Mouse (Mus musculus): ENCODE measurements around the gene Nsg1. TPM values are rescaled to one million over a fixed set of nuclear protein-coding genes. Genes with fewer than 3 reads are reported as not detected.

Gene Nsg1
- polyA plus RNA-seq, 1 experiment from 2014 or later, result 354 TPM

DNA sequence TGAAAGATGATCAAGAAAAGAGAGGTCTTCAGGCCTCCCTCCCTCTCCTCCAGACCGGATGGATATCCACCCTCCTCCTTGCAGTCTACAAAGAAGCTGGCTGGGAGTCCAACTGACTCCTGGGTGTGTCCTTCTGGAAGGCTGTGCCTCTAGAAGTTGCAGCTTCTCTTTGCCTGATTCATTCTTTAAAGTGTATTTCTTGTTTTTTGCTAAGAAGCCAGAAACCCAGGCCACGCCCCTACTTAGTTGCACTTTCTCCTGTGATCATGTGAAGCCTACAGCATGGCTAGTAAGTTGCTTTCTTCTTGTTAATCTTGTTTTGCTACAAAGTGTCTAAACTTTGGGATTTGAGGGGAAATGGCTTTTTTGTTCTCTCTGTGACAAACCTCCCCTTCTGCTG, 27.3 kb upstream of the Nsg1 start:
- Histone ChIP-seq H3K36me3 (ENCODE audit: control insufficient read depth, insufficient read depth, low read length) (no peaks in the 10 kb centered on the region), H3K4me2 (ENCODE audit: low read length) (no peak overlapping the region), H3K4me1 (ENCODE audit: control insufficient read depth, insufficient read depth, low read length) (no peaks in the 10 kb centered on the region), H3K27me3 (replicated peaks; ENCODE audit: control insufficient read depth, insufficient read depth, low read length) (no peaks in the 10 kb centered on the region), H3K9me3 (replicated peaks; ENCODE audit: control insufficient read depth, low read length) (no peaks in the 10 kb centered on the region), H3K27ac (ENCODE audit: low read depth, low read length) (no peak overlapping the region), H3K9ac (ENCODE audit: low read length) (no peak overlapping the region), H3K4me3 (ENCODE audit: low read depth, low read length) (no peak overlapping the region)
- no peak for DNase-seq (ENCODE audit: low spot score)
- WGBS, result 82% methylated on average over 2 of the region's 2 CpGs
- no peak for ATAC-seq

DNA sequence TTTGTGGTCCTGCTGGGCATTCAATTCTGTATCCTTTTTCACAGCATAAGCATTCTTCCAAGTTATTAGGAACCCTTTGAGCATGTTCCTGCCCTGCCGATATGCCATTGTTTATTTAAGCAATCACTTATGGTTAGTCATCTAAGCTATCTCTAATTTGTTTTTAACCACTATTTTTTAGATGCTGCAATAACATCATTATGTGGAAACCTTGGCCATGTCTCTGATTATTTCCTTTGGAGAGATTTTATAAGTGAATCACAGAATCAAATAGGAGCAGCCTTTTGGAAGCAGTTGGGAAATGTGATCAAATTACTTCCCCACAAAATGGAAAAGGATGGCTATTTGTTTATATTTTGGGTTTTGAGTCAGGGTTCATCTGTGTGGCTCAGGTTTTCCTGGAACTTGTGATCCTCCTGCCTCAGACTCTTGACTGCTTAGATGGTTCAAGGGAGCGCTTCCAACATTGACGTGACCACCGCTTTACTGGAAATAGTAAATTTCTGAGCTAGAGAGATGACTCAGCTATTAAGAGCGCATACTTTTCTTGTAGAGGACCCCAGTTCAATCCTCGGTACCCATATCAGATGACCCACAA, 25.1 kb upstream of the Nsg1 start:
- Histone ChIP-seq H3K4me3 (ENCODE audit: low read depth, low read length) (no peak overlapping the region), H3K36me3 (ENCODE audit: control insufficient read depth, insufficient read depth, low read length) (no peaks in the 10 kb centered on the region), H3K9ac (ENCODE audit: low read length) (no peak overlapping the region), H3K9me3 (replicated peaks; ENCODE audit: control insufficient read depth, low read length) (no peaks in the 10 kb centered on the region), H3K27me3 (replicated peaks; ENCODE audit: control insufficient read depth, insufficient read depth, low read length) (no peaks in the 10 kb centered on the region), H3K4me2 (ENCODE audit: low read length) (no peak overlapping the region), H3K27ac (ENCODE audit: low read depth, low read length) (no peak overlapping the region), H3K4me1 (ENCODE audit: control insufficient read depth, insufficient read depth, low read length) (no peaks in the 10 kb centered on the region)
- ATAC-seq (no peak), DNase-seq (ENCODE audit: low spot score) (no peak)
- WGBS, result 87% methylated on average over 6 of the region's 6 CpGs

DNA sequence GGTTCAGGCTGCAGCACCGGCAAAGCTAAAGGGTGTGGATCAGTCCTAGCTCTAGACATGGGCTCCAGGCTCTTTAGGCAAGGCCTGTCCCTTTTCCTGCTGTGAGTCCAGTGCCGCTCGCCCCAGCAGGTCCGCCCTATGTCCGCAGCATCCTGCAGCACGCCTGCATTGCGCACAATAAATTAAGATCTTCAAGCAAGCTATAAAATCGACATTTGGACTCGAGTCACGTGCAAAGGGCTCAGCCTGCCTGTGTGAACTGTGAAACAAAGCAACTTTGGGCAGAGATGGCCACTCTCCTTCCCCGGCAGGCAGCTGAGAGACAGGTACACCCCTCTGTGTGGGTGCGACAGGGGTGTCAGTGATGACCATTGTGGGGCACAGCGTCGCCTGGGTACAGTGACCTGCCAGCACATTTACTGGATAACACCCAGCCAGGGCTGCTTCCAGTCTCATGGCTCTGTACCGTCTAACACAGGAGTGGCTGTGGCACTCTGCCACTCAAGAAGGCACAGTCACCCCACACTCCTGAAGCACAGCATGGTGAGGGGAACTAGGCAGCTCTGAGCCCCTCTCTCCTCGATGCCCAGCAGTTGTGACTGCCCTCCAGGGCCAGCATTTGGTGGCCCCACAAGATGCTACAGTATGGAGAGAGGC, 14.7 kb upstream of the Nsg1 start:
- Histone ChIP-seq H3K9me3 (replicated peaks; ENCODE audit: control insufficient read depth, low read length) (no peaks in the 10 kb centered on the region), H3K4me2 (ENCODE audit: low read length) (no peak overlapping the region), H3K4me3 (ENCODE audit: low read depth, low read length) (no peak overlapping the region), H3K4me1 (ENCODE audit: control insufficient read depth, insufficient read depth, low read length) (no peaks in the 10 kb centered on the region), H3K9ac (ENCODE audit: low read length) (no peak overlapping the region), H3K27ac (ENCODE audit: low read depth, low read length) (no peak overlapping the region), H3K36me3 (ENCODE audit: control insufficient read depth, insufficient read depth, low read length) (no peaks in the 10 kb centered on the region), H3K27me3 (replicated peaks; ENCODE audit: control insufficient read depth, insufficient read depth, low read length) (no peaks in the 10 kb centered on the region)
- DNase-seq (ENCODE audit: low spot score) (no peak), ATAC-seq (no peak)
- WGBS, result 83% methylated on average over 16 of the region's 16 CpGs

DNA sequence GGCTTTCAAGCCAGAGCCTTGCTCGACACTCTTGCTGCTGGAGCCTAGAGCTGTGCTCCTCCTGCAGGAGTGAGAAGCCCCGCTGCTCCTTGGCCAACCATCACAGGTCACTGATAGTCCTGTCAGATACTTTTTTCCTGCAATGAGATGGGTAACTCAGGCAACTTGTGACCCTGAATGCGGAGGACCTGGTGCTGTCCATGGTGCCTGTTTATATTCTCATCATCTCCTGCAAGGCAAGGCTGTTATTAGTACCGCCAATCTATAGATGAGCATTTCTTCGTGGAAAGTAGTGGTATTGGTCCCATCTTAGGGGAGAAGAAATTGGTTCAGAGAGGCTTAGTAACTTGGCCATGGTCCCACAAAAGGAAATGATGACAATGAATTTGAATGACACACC, 14.1 kb upstream of the Nsg1 start:
- H3K9ac ChIP-seq (ENCODE audit: low read length), result no peak overlapping the region
- no peaks in the 10 kb centered on the region for H3K9me3 ChIP-seq (replicated peaks; ENCODE audit: control insufficient read depth, low read length)
- H3K27ac ChIP-seq (ENCODE audit: low read depth, low read length), result no peak overlapping the region
- WGBS, result 62% methylated on average over 5 of the region's 5 CpGs
- no peak overlapping the region for H3K4me3 ChIP-seq (ENCODE audit: low read depth, low read length)
- no peaks in the 10 kb centered on the region for H3K36me3 ChIP-seq (ENCODE audit: control insufficient read depth, insufficient read depth, low read length)
- no peaks in the 10 kb centered on the region for H3K4me1 ChIP-seq (ENCODE audit: control insufficient read depth, insufficient read depth, low read length)
- no peak for ATAC-seq
- no peak for DNase-seq (ENCODE audit: low spot score)
- no peaks in the 10 kb centered on the region for H3K27me3 ChIP-seq (replicated peaks; ENCODE audit: control insufficient read depth, insufficient read depth, low read length)
- H3K4me2 ChIP-seq (ENCODE audit: low read length), result no peak overlapping the region

DNA sequence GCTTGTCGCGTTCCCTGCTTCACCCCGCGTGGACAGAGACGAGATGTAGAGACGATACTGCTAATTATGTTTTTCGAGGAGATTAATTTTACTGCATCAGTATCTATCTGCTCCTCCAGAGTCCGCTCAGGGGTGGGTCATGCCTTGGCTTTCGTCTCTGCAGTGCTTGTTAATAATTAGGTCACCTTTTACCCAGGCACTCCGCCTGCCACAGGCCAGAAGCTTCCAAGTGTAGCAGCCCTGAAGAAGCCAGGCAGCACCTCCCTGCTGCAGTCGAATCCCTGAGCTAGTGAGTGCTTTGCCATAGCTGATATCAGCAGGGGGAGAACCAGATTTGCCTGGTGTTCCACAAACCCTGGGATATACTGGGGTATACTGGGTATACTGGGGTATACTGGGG, 8.8 kb upstream of the Nsg1 start:
- no peak overlapping the region for H3K4me3 ChIP-seq (ENCODE audit: low read depth, low read length)
- no peak overlapping the region for H3K27ac ChIP-seq (ENCODE audit: low read depth, low read length)
- WGBS, result 82% methylated on average over 11 of the region's 11 CpGs
- no peaks in the 10 kb centered on the region for H3K4me1 ChIP-seq (ENCODE audit: control insufficient read depth, insufficient read depth, low read length)
- H3K27me3 ChIP-seq (replicated peaks; ENCODE audit: control insufficient read depth, insufficient read depth, low read length), result no peaks in the 10 kb centered on the region
- no peak for ATAC-seq
- H3K9me3 ChIP-seq (replicated peaks; ENCODE audit: control insufficient read depth, low read length), result no peaks in the 10 kb centered on the region
- H3K9ac ChIP-seq (ENCODE audit: low read length), result no peak overlapping the region
- no peaks in the 10 kb centered on the region for H3K36me3 ChIP-seq (ENCODE audit: control insufficient read depth, insufficient read depth, low read length)
- DNase-seq (ENCODE audit: low spot score), result no peak
- H3K4me2 ChIP-seq (ENCODE audit: low read length), result no peak overlapping the region

DNA sequence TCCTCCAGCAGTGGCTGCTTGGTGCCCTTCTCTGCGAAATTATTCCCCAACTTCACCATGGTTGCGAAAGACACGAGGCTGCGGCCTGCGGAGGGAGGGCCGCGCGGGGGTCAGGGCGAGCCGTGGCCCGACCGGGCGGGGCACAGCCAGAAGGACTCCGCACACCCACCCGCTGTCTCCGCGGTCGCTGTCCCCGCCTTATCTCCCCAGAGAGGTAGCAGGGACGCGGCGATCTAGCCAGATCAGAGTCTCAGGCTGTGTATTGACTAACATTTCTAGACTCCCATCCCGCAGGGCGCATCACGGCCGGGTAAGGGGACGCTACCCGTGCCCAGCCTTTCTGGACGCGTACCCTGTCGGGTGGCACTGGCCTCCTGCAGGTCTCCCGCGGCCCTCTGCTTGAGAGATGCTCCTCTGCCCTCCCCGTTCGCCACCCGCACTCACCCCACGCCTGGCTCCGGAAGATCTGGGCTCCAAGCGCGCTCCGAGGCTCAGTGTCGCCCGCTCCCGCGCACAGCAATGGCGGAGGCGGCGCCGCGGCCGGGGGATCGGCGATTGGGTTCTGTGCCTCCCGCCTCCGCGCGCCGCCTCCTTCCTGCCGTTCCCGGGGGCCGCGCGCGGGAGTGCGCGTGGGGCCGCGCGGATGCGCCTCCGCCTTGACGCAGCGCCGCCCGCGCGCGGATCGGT, 617 bp downstream of the Nsg1 start:
- H3K9me3 ChIP-seq (replicated peaks; ENCODE audit: control insufficient read depth, low read length), result no peaks in the 10 kb centered on the region
- under 1% methylated on average over 78 of the region's 79 CpGs for WGBS
- H3K4me3 ChIP-seq (ENCODE audit: low read depth, low read length), result peak overlapping the region; percentile 90
- H3K4me2 ChIP-seq (ENCODE audit: low read length), result peak overlapping the region; percentile 85
- H3K27ac ChIP-seq (ENCODE audit: low read depth, low read length), result peak overlapping the region; percentile 94
- H3K4me1 ChIP-seq (ENCODE audit: control insufficient read depth, insufficient read depth, low read length), result peaks cover 29% of the 10 kb centered on the region
- DNase-seq (ENCODE audit: low spot score) (peak; percentile 92), ATAC-seq (peak; percentile 88)
- no peaks in the 10 kb centered on the region for H3K27me3 ChIP-seq (replicated peaks; ENCODE audit: control insufficient read depth, insufficient read depth, low read length)
- peak overlapping the region; percentile 100 for H3K9ac ChIP-seq (ENCODE audit: low read length)
- H3K36me3 ChIP-seq (ENCODE audit: control insufficient read depth, insufficient read depth, low read length), result peaks cover 37% of the 10 kb centered on the region

DNA sequence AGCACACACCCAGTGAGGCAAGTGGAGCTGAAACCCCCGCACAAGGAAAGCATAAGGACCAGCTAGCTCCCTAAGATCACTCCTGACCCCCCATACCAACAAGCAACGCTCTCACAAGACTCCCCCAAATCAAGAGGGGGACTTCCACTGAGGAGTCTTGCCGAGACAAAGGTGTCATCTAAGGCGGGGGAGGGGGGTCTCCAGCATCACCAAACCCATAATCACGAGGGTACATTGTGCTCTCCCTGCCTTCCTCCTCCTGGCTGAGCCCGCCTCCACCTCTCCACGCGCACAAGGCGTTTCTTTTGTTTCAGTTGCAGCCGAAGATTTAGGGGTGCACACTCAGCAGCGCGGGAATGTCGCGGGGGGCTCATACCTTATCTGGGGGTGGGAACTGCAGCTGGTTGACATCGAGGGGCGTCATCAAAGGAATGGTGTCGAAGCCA, 1.2 kb downstream of the Nsg1 start:
- Histone ChIP-seq H3K27ac (ENCODE audit: low read depth, low read length) (peak overlapping the region; percentile 94), H3K9me3 (replicated peaks; ENCODE audit: control insufficient read depth, low read length) (no peaks in the 10 kb centered on the region), H3K9ac (ENCODE audit: low read length) (peak overlapping the region; percentile 100), H3K4me2 (ENCODE audit: low read length) (peak overlapping the region; percentile 85), H3K4me3 (ENCODE audit: low read depth, low read length) (peak overlapping the region; percentile 90), H3K27me3 (replicated peaks; ENCODE audit: control insufficient read depth, insufficient read depth, low read length) (no peaks in the 10 kb centered on the region), H3K4me1 (ENCODE audit: control insufficient read depth, insufficient read depth, low read length) (peaks cover 34% of the 10 kb centered on the region), H3K36me3 (ENCODE audit: control insufficient read depth, insufficient read depth, low read length) (peaks cover 43% of the 10 kb centered on the region)
- ATAC-seq, result peak; percentile 63
- WGBS, result under 1% methylated on average over 17 of the region's 17 CpGs
- peak; percentile 83 for DNase-seq (ENCODE audit: low spot score)

DNA sequence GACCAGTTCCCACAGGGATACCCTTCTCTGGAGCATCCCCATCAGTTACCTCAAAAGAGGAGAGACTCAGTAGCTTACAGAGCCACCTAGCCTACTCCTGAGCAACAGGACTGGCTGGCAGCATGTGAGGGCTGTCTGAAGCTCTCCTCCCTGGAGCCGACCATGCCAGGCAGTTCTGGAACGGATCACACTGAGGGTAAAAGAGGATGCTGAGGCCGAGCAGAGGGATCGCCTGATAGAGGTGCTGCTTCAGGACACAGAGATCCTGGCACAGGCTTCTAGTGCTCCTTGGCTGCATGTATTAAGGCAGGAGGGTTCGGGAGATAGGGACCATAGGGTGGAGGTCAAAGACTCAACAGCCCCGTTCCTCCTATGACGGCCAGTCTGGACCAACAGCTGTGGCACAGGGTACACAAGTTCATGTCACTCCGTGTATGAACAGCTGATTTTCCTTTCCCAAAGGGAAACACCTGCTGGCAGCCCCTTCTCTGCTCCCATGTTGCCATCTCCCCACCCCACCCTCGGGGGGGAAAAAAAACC, 2.2 kb downstream of the Nsg1 start:
- WGBS, result 47% methylated on average over 9 of the region's 9 CpGs
- peak overlapping the region; percentile 90 for H3K4me3 ChIP-seq (ENCODE audit: low read depth, low read length)
- peaks cover 52% of the 10 kb centered on the region for H3K36me3 ChIP-seq (ENCODE audit: control insufficient read depth, insufficient read depth, low read length)
- ATAC-seq, result no peak
- H3K9ac ChIP-seq (ENCODE audit: low read length), result peak overlapping the region; percentile 100
- no peaks in the 10 kb centered on the region for H3K27me3 ChIP-seq (replicated peaks; ENCODE audit: control insufficient read depth, insufficient read depth, low read length)
- peak overlapping the region; percentile 85 for H3K4me2 ChIP-seq (ENCODE audit: low read length)
- peak overlapping the region; percentile 94 for H3K27ac ChIP-seq (ENCODE audit: low read depth, low read length)
- peak; percentile 21 for DNase-seq (ENCODE audit: low spot score)
- no peaks in the 10 kb centered on the region for H3K9me3 ChIP-seq (replicated peaks; ENCODE audit: control insufficient read depth, low read length)
- peaks cover 43% of the 10 kb centered on the region for H3K4me1 ChIP-seq (ENCODE audit: control insufficient read depth, insufficient read depth, low read length)

DNA sequence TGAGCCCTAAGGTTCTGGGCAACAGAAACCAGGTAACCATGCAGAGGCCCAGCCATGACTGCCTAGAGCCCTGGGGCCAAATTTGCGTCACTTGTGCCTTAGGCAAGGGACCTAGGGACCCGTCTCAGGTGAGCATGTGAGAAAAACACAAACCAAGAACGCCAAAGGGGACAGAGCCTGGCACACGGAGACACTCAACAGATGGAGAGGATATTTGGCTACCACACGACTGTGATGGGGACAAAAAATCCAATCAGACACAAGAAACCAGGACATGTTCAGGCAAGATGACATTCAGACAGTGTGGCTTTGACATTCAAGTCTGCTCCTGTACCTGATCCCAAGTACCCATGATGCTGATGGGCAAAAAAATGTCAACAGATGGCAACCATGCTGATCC, 6.1 kb downstream of the Nsg1 start:
- no peak overlapping the region for H3K9ac ChIP-seq (ENCODE audit: low read length)

More for the DNA sequence above, 6.1 kb downstream of the Nsg1 start:
- Histone ChIP-seq H3K4me3 (ENCODE audit: low read depth, low read length) (no peak overlapping the region), H3K36me3 (ENCODE audit: control insufficient read depth, insufficient read depth, low read length) (peaks cover 89% of the 10 kb centered on the region), H3K27ac (ENCODE audit: low read depth, low read length) (no peak overlapping the region), H3K4me2 (ENCODE audit: low read length) (peak overlapping the region; percentile 24), H3K27me3 (replicated peaks; ENCODE audit: control insufficient read depth, insufficient read depth, low read length) (no peaks in the 10 kb centered on the region), H3K4me1 (ENCODE audit: control insufficient read depth, insufficient read depth, low read length) (peaks cover 50% of the 10 kb centered on the region), H3K9me3 (replicated peaks; ENCODE audit: control insufficient read depth, low read length) (no peaks in the 10 kb centered on the region)
- DNase-seq (ENCODE audit: low spot score) (no peak), ATAC-seq (no peak)
- WGBS, result 89% methylated on average over 5 of the region's 5 CpGs
